Mouse (Mus musculus) neural tube, embryonic 13.5 days (tissue): ENCODE results near the gene Baz1a. TPM values are rescaled to one million over a fixed set of nuclear protein-coding genes. Genes with fewer than 3 reads are reported as not detected.
"Not testable (repeated sequence)": the region's sequence is repeated elsewhere in the genome, so short reads cannot be mapped to it uniquely, and the experiment has no call there.

Experiments used
- ATAC-seq: fragments of 200-750 bp; cut with Nextera tagmentation; 2 replicates; pipeline ENCODE4 v1.8.0; 2017; ENCODE audit warnings: low read depth, mild to moderate bottlenecking, moderate TSS enrichment, moderate library complexity
- H3K27ac ChIP-seq: fragments of 300-500 bp; sonication (generic); replicated peaks from 2 replicates; pipeline ENCODE4 v1.5.1; 2015; ENCODE audit warnings: moderate library complexity, mild to moderate bottlenecking, inconsistent platforms
- H3K27me3 ChIP-seq: fragments of 300-500 bp; sonication (generic); 2 replicates; pipeline ENCODE4 v1.6.1; 2015; ENCODE audit warnings: mild to moderate bottlenecking, inconsistent platforms
- H3K36me3 ChIP-seq: fragments of 300-500 bp; sonication (generic); 2 replicates; pipeline ENCODE4 v1.6.1; 2015; ENCODE audit warnings: mild to moderate bottlenecking, inconsistent platforms
- H3K4me1 ChIP-seq: fragments of 300-500 bp; sonication (generic); replicated peaks from 2 replicates; pipeline ENCODE4 v1.6.1; 2015; ENCODE audit warnings: inconsistent platforms
- H3K4me2 ChIP-seq: fragments of 300-500 bp; sonication (generic); 2 replicates; pipeline ENCODE4 v1.6.1; 2015; ENCODE audit warnings: inconsistent platforms, mild to moderate bottlenecking, moderate library complexity
- H3K4me3 ChIP-seq: fragments of 300-500 bp; sonication (generic); 2 replicates; pipeline ENCODE4 v1.5.1; 2015; ENCODE audit warnings: mild to moderate bottlenecking, inconsistent platforms
- H3K9ac ChIP-seq: fragments of 300-500 bp; sonication (generic); 2 replicates; pipeline ENCODE4 v1.6.1; 2015; ENCODE audit warnings: moderate library complexity, mild to moderate bottlenecking, inconsistent platforms
- H3K9me3 ChIP-seq: fragments of 300-500 bp; sonication (generic); 2 replicates; pipeline ENCODE4 v1.6.1; 2016; ENCODE audit warnings: inconsistent platforms
- WGBS: fragments of 180-500 bp; shearing (Covaris S2); methylation state at CpG from one replicate; pipeline ENCODE4 v1.1.7; 2015; 5-methylcytosine and 5-hydroxymethylcytosine counted together
- polyA plus RNA-seq: library from polyadenylated mRNA; unstranded; fragments of >200 nt; fragmentation: Nextera tagmentation; extraction: Ambion mirVana; gene quantifications from 2 replicates; pipeline ENCODE4 v1.2.1, GENCODE M21; 2015

The Baz1a gene
- polyA plus RNA-seq, 1 experiment from 2014 or later, result 11.5 TPM

DNA sequence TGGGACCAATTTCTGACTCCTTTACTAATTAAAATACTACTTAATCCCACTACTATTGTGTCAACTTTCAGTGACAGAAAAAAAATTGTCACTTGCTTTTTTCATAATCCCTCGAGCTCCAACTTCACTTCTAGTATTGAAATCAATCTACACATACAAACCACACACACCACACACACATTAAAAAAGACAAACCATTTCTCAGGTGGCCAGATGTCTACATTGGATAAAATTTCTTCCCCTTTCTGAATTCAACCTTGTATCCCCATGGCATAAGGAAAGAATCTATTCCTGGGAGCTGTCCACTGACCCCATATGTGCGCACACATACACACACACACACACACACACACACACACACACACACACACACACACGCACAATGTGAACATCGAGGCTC, 57.7 kb downstream of the Baz1a start:
- Histone ChIP-seq H3K4me2 (no peak overlapping the region), H3K4me1 (no peaks in the 10 kb centered on the region), H3K27me3 (no peaks in the 10 kb centered on the region), H3K36me3 (peaks cover 4% of the 10 kb centered on the region; the same call in 1 of the 2 replicates), H3K4me3 (no peak overlapping the region), H3K27ac (no peak overlapping the region), H3K9me3 (no peaks in the 10 kb centered on the region), H3K9ac (no peak overlapping the region)
- 91% methylated on average over 4 of the region's 4 CpGs for WGBS
- ATAC-seq, result no peak

GRCm38 (mm10) chr12:54946116-54946515, 68.0 kb downstream of the Baz1a start:
- Histone ChIP-seq H3K9me3 (no peaks in the 10 kb centered on the region), H3K27me3 (no peaks in the 10 kb centered on the region), H3K4me2 (no peak overlapping the region), H3K27ac (no peak overlapping the region), H3K4me3 (no peak overlapping the region), H3K4me1 (no peaks in the 10 kb centered on the region), H3K36me3 (peaks cover 3% of the 10 kb centered on the region; the same call in 1 of the 2 replicates), H3K9ac (no peak overlapping the region)
- 82% methylated on average over 6 of the region's 6 CpGs for WGBS
- ATAC-seq, result no peak

DNA sequence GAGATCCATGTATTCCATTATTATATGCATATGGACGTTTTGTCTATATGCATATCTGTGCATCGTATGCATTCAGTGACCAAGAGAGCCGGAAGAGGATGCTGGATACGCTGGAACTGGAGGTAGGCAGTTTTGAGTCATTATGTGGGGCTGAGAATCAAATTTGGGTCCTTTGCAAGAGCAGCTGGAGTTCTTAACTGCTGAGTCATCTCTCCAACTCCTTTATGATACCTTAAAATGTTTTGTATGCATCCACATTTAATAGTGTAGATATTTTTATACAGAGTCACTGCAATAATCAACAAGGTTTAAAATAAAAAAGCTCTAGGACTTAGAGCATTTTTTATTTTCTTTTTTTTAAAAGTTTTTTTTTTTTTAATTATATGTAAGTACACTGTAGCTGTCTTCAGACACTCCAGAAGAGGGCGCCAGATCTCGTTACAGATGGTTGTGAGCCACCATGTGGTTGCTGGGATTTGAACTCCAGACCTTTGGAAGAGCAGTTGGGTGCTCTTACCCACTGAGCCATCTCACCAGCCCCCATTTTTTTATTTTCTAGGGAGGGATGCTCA, 71.5 kb downstream of the Baz1a start:
- not testable (repeated sequence) for H3K9me3 ChIP-seq, ATAC-seq, H3K4me2 ChIP-seq, H3K27ac ChIP-seq, H3K4me1 ChIP-seq, H3K4me3 ChIP-seq, H3K9ac ChIP-seq, H3K27me3 ChIP-seq
- peaks cover 30% of the 10 kb centered on the region for H3K36me3 ChIP-seq
- WGBS, result 89% methylated on average over 6 of the region's 6 CpGs

- not testable (repeated sequence) for H3K27me3 ChIP-seq, H3K9ac ChIP-seq, H3K4me1 ChIP-seq, H3K27ac ChIP-seq, H3K9me3 ChIP-seq, H3K4me3 ChIP-seq, H3K4me2 ChIP-seq, ATAC-seq
- peaks cover 48% of the 10 kb centered on the region for H3K36me3 ChIP-seq
- WGBS, result 96% methylated on average over 5 of the region's 5 CpGs
Measured at GRCm38 (mm10) chr12:54937581-54938343, 76.4 kb downstream of the Baz1a start.

- no peaks in the 10 kb centered on the region for H3K9me3 ChIP-seq
- peaks cover 66% of the 10 kb centered on the region for H3K36me3 ChIP-seq
- H3K4me1 ChIP-seq, result no peaks in the 10 kb centered on the region
- WGBS, result 92% methylated on average over 3 of the region's 3 CpGs
- H3K4me2 ChIP-seq, result no peak overlapping the region
- ATAC-seq, result no peak
- H3K9ac ChIP-seq, result no peak overlapping the region
- H3K27me3 ChIP-seq, result no peaks in the 10 kb centered on the region
- H3K4me3 ChIP-seq, result no peak overlapping the region
- H3K27ac ChIP-seq, result no peak overlapping the region
Measured at GRCm38 (mm10) chr12:54910387-54910786, 103.8 kb downstream of the Baz1a start.

DNA sequence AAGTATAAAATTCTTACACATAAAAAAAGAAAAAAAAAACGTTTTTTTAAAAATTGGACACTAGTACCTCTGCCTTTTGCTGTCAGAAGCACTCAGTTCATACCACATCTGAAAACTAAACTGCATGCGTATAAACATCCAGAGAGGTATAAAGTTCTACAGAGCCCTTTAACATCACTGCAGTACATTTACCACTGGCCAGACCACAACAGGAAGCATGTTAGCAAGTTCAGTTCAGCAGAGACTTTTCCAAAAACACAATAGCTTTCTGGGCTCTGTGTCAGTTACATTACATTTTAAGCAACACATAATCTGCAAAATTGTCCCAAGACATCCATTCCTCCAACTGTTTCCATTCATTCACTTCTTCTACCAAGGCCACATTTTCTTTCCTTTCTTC, 121.6 kb downstream of the Baz1a start:
- ATAC-seq, H3K4me3 ChIP-seq, H3K9me3 ChIP-seq, H3K9ac ChIP-seq, H3K27ac ChIP-seq, H3K4me1 ChIP-seq, H3K27me3 ChIP-seq, H3K4me2 ChIP-seq: not testable (repeated sequence)
- 65% methylated on average over 2 of the region's 2 CpGs for WGBS
- H3K36me3 ChIP-seq, result peaks cover 27% of the 10 kb centered on the region

- H3K4me1 ChIP-seq, result no peaks in the 10 kb centered on the region
- H3K27ac ChIP-seq, result no peak overlapping the region
- H3K9me3 ChIP-seq, result no peaks in the 10 kb centered on the region
- no peak for ATAC-seq
- no peak overlapping the region for H3K4me3 ChIP-seq
- H3K36me3 ChIP-seq, result 0 out of 2 replicates have a peak, but pooled peaks cover 11% of the 10 kb centered on the region
- H3K9ac ChIP-seq, result no peak overlapping the region
- no peaks in the 10 kb centered on the region for H3K27me3 ChIP-seq
- 92% methylated on average over 2 of the region's 2 CpGs for WGBS
- no peak overlapping the region for H3K4me2 ChIP-seq
Measured at GRCm38 (mm10) chr12:54890426-54890825, 123.7 kb downstream of the Baz1a start.

- Histone ChIP-seq H3K4me1 (no peaks in the 10 kb centered on the region), H3K9ac (no peak overlapping the region), H3K36me3 (0 out of 2 replicates have a peak, but pooled peaks cover 4% of the 10 kb centered on the region), H3K4me3 (no peak overlapping the region), H3K4me2 (no peak overlapping the region), H3K9me3 (no peaks in the 10 kb centered on the region), H3K27me3 (no peaks in the 10 kb centered on the region), H3K27ac (no peak overlapping the region)
- no peak for ATAC-seq
- 75% methylated on average over 4 of the region's 4 CpGs for WGBS
Measured at GRCm38 (mm10) chr12:54887580-54888127, 126.5 kb downstream of the Baz1a start.

DNA sequence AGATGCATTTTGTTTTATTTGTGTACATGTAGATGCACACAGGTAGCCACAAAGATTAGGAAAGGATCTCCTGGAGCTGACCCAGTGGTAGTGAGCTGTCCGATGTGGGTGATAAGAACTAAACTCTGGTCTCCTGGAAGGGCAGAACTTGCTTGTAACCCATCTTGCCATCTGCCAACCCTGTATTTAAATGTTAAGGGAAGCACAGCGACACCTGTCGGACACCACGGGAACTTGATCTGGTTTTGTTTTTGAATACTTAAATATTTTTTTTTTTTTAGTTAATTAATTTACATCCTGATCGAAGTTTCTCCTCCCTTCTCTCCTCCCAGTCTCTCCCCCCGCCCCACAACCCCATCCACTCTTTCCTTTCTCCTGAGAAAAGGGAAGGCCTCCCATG, 134.5 kb downstream of the Baz1a start:
- H3K9ac ChIP-seq, result no peak overlapping the region
- H3K4me1 ChIP-seq, result no peaks in the 10 kb centered on the region
- no peak overlapping the region for H3K4me3 ChIP-seq
- 12% methylated on average over 6 of the region's 6 CpGs for WGBS
- ATAC-seq, result no peak
- no peak overlapping the region for H3K27ac ChIP-seq
- H3K4me2 ChIP-seq, result no peak overlapping the region
- H3K27me3 ChIP-seq, result no peaks in the 10 kb centered on the region
- no peaks in the 10 kb centered on the region for H3K9me3 ChIP-seq
- no peaks in the 10 kb centered on the region for H3K36me3 ChIP-seq

GRCm38 (mm10) chr12:54879211-54879610, 134.9 kb downstream of the Baz1a start:
- Histone ChIP-seq H3K27me3 (no peaks in the 10 kb centered on the region), H3K36me3 (no peaks in the 10 kb centered on the region), H3K4me1 (no peaks in the 10 kb centered on the region), H3K9ac (no peak overlapping the region), H3K4me2 (no peak overlapping the region), H3K27ac (no peak overlapping the region), H3K4me3 (no peak overlapping the region), H3K9me3 (no peaks in the 10 kb centered on the region)
- WGBS, result 74% methylated on average over 5 of the region's 5 CpGs
- no peak for ATAC-seq

- H3K4me3 ChIP-seq, result no peak overlapping the region
Measured at GRCm38 (mm10) chr12:54877875-54878274, 136.3 kb downstream of the Baz1a start.

DNA sequence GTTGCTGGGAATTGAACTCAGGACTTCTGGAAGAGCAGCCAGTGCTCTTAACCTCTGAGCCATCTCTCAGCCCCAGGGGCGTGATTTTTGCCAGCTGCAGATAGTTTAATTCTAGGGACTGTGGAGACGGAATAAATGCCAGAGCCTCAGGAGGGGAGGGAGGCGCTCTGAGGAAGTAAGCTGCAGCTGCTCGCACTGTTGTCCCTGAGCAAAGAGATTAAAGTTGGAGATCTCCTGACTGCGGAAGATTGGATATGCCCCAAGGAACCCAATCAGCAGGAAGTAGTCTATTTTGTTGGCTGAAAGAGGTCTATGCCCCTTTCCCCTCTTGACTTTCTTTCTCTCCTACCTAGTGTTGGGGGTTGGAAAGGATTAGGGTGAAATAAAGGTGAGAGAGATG, 137.3 kb downstream of the Baz1a start:
- no peak overlapping the region for H3K9ac ChIP-seq
- no peaks in the 10 kb centered on the region for H3K27me3 ChIP-seq
- ATAC-seq, result no peak
- no peak overlapping the region for H3K4me3 ChIP-seq
- WGBS, result 41% methylated on average over 5 of the region's 5 CpGs
- H3K4me1 ChIP-seq, result no peaks in the 10 kb centered on the region
- no peaks in the 10 kb centered on the region for H3K9me3 ChIP-seq
- no peak overlapping the region for H3K4me2 ChIP-seq
- H3K36me3 ChIP-seq, result no peaks in the 10 kb centered on the region
- no peak overlapping the region for H3K27ac ChIP-seq

More at GRCm38 (mm10) chr12:54877875-54878274, 136.3 kb downstream of the Baz1a start:
- no peak for ATAC-seq
- Histone ChIP-seq H3K4me1 (no peaks in the 10 kb centered on the region), H3K9ac (no peak overlapping the region), H3K27ac (no peak overlapping the region), H3K27me3 (no peaks in the 10 kb centered on the region), H3K9me3 (no peaks in the 10 kb centered on the region), H3K36me3 (no peaks in the 10 kb centered on the region), H3K4me2 (no peak overlapping the region)
- WGBS, result 97% methylated on average over 1 of the region's 1 CpGs
